Mouse (Mus musculus) kidney, adult 2 months (tissue): ENCODE measurements around the gene Dad1.

ENCODE experiments used
- CTCF ChIP-seq: fragments of 200-500 bp; conservative IDR thresholded peaks from 2 replicates; pipeline ENCODE4 v1.5.1; 2011; ENCODE audit warnings: low read depth, mild to moderate bottlenecking, control low read depth, low read length, moderate library complexity, mixed read lengths; ENCODE audit not compliant: insufficient read depth, insufficient read length
- POLR2A ChIP-seq: fragments of 200-500 bp; IDR thresholded peaks from one replicate; pipeline ENCODE4 v1.6.1; 2011; ENCODE audit warnings: low read depth, low read length, control low read depth

- TF ChIP-seq CTCF (no peak), POLR2A (no peak)
Observed at GRCm38 (mm10) chr14:54263099-54263498, 9.2 kb upstream of the Dad1 start.
